Mouse (Mus musculus) embryonic facial prominence, embryonic 10.5 days (tissue): ENCODE data around the gene Alk. TPM values are rescaled to one million over a fixed set of nuclear protein-coding genes. Genes with fewer than 3 reads are reported as not detected.

Experiments
- DNase-seq: peaks from one replicate; pipeline ENCODE4 v3.0.0-alpha.2; 2017; ENCODE audit warnings: low spot score
- H3K27ac ChIP-seq: fragments of 300-500 bp; sonication (generic); replicated peaks from 2 replicates; pipeline ENCODE4 v1.5.1; 2016; ENCODE audit warnings: mild to moderate bottlenecking
- H3K27me3 ChIP-seq: fragments of 300-500 bp; sonication (generic); replicated peaks from 2 replicates; pipeline ENCODE4 v1.6.1; 2016; ENCODE audit warnings: low read depth, mild to moderate bottlenecking; ENCODE audit not compliant: poor library complexity, severe bottlenecking
- H3K36me3 ChIP-seq: fragments of 300-500 bp; sonication (generic); replicated peaks from 2 replicates; pipeline ENCODE4 v1.6.1; 2016; ENCODE audit warnings: mild to moderate bottlenecking, moderate library complexity
- H3K4me1 ChIP-seq: fragments of 300-500 bp; sonication (generic); 2 replicates; pipeline ENCODE4 v1.6.1; 2016
- H3K4me3 ChIP-seq: fragments of 300-500 bp; sonication (generic); 2 replicates; pipeline ENCODE4 v1.5.1; 2016; ENCODE audit warnings: mild to moderate bottlenecking, moderate library complexity
- H3K9me3 ChIP-seq: fragments of 300-500 bp; sonication (generic); 2 replicates; pipeline ENCODE4 v1.6.1; 2016; ENCODE audit warnings: mild to moderate bottlenecking
- WGBS: fragments of 180-500 bp; shearing (Covaris S2); methylation state at CpG from one replicate; pipeline ENCODE4 v1.1.7; 2016; 5-methylcytosine and 5-hydroxymethylcytosine counted together
- polyA plus RNA-seq: library from polyadenylated mRNA; unstranded; fragments of >200 nt; fragmentation: Nextera tagmentation; extraction: Ambion mirVana; gene quantifications from 2 replicates; pipeline ENCODE4 v1.2.1, GENCODE M21; 2016

The Alk gene
- polyA plus RNA-seq, 1 experiment from 2014 or later, result 0.40 TPM

- peaks cover 8% of the 10 kb centered on the region for H3K4me1 ChIP-seq
- no peak overlapping the region for H3K4me3 ChIP-seq
- H3K27me3 ChIP-seq, result no peaks in the 10 kb centered on the region
- WGBS, result 70% methylated on average over 3 of the region's 3 CpGs
- DNase-seq, result no peak
- no peak overlapping the region for H3K27ac ChIP-seq
- no peaks in the 10 kb centered on the region for H3K36me3 ChIP-seq
- no peaks in the 10 kb centered on the region for H3K9me3 ChIP-seq
These were observed 691.2 kb downstream of the Alk start for GRCm38 (mm10) chr17:71913188-71913587.

GRCm38 (mm10) chr17:71909107-71909506, 695.3 kb downstream of the Alk start:
- Histone ChIP-seq H3K27me3 (no peaks in the 10 kb centered on the region), H3K4me3 (no peak overlapping the region), H3K27ac (no peak overlapping the region), H3K9me3 (no peaks in the 10 kb centered on the region), H3K4me1 (no peaks in the 10 kb centered on the region), H3K36me3 (no peaks in the 10 kb centered on the region)
- DNase-seq, result peak; percentile 14
- 55% methylated on average over 3 of the region's 3 CpGs for WGBS

- Histone ChIP-seq H3K27me3 (no peaks in the 10 kb centered on the region), H3K36me3 (no peaks in the 10 kb centered on the region), H3K9me3 (no peaks in the 10 kb centered on the region), H3K4me3 (no peak overlapping the region), H3K27ac (no peak overlapping the region), H3K4me1 (no peaks in the 10 kb centered on the region)
- WGBS, result 91% methylated on average over 6 of the region's 6 CpGs
- DNase-seq, result no peak
These were observed 723.1 kb downstream of the Alk start for GRCm38 (mm10) chr17:71881369-71881768.

GRCm38 (mm10) chr17:71875492-71875891, 728.9 kb downstream of the Alk start:
- Histone ChIP-seq H3K36me3 (no peaks in the 10 kb centered on the region), H3K4me3 (no peak overlapping the region), H3K27ac (no peak overlapping the region), H3K4me1 (no peaks in the 10 kb centered on the region), H3K9me3 (no peaks in the 10 kb centered on the region), H3K27me3 (peaks cover 2% of the 10 kb centered on the region)
- WGBS, result 81% methylated on average over 7 of the region's 7 CpGs
- DNase-seq, result no peak

DNA sequence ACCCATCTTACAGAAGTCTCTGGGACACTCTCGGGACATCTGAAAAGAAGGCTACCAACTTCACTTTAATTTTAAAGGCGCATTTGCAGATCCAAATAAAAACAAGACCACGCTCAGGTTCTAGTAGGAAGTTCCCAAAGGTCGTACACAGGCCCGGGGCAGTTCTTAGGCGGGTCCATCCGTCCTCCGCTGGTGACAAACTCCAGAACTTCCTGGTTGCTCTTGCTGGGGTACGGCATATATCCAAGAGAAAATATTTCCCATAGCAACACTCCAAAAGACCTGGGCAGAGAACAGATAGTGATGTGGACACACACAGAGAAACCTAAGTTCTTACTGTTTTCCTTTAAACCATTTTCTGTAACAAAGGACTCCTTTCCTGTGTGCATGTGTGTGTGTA, 729.6 kb downstream of the Alk start:
- no peak overlapping the region for H3K4me3 ChIP-seq
- no peak overlapping the region for H3K27ac ChIP-seq
- no peak for DNase-seq
- H3K4me1 ChIP-seq, result peaks cover 1% of the 10 kb centered on the region; the same call in 1 of the 2 replicates
- H3K27me3 ChIP-seq, result peaks cover 9% of the 10 kb centered on the region
- H3K36me3 ChIP-seq, result no peaks in the 10 kb centered on the region
- 84% methylated on average over 9 of the region's 9 CpGs for WGBS
- H3K9me3 ChIP-seq, result no peaks in the 10 kb centered on the region

DNA sequence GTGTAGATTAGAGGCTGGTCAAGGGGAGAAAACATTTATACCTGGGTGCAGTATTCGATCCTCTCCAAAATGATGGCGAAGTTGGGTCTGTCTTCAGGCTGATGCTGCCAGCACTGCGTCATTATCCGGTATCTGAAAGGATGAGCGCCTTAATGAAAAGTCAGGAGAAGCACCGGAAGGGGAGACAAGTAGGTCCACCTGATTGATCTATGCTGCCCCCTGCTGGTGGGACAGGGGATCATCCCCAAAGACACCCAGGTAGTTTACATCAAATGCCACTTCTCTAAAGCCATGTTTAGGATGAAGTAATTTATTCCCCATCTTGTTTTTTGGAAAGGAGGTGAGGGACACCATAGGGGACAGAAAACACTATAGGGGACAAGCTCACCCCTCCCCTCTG, 730.4 kb downstream of the Alk start:
- H3K36me3 ChIP-seq, result no peaks in the 10 kb centered on the region
- H3K4me1 ChIP-seq, result peaks cover 9% of the 10 kb centered on the region; the same call in 1 of the 2 replicates
- peak; percentile 68 for DNase-seq
- no peaks in the 10 kb centered on the region for H3K9me3 ChIP-seq
- no peak overlapping the region for H3K4me3 ChIP-seq
- peaks cover 11% of the 10 kb centered on the region for H3K27me3 ChIP-seq
- no peak overlapping the region for H3K27ac ChIP-seq
- WGBS, result 46% methylated on average over 6 of the region's 6 CpGs

DNA sequence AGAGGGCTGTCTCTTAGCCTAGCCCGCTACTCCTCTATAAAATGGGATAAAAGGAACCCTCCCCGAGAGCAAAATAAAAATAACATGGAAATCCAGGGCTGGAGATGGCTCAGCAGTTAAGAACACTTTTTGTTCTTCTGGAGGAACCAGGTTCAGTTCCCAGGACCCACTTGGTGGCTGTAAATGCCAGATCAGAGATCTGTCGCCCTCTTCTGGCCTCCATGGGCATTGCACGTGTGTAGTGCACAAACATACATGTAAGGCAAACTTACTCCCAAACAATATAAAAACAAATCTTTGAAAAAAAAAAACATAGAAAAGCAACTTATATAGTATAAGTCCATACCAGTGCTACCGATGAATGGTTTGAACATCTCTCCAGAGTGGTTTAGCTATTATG, 731.5 kb downstream of the Alk start:
- no peaks in the 10 kb centered on the region for H3K9me3 ChIP-seq
- H3K27me3 ChIP-seq, result peaks cover 20% of the 10 kb centered on the region
- DNase-seq, result peak; percentile 38
- WGBS, result 65% methylated on average over 5 of the region's 5 CpGs
- H3K36me3 ChIP-seq, result no peaks in the 10 kb centered on the region
- H3K4me1 ChIP-seq, result peaks cover 10% of the 10 kb centered on the region; the same call in 1 of the 2 replicates
- H3K27ac ChIP-seq, result no peak overlapping the region
- H3K4me3 ChIP-seq, result no peak overlapping the region

DNA sequence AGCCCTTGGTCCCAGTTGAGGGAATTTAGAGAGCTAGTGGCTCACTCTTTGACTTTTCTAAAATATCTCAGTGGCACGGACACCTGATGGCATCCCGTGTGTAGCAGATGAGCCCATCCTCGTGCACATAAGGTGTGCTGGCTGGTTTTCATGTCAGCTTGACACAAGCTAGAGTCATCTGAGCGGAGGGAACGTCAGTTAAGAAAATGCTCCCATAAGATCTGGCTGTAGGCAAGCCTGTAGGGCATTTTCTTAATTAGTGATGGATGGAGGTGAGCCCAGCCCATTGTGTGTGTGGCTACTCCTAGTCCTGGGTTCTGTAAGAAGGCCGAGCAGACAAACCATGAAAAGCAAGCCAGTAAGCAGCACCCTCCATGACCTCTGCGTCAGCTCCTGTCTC, 732.4 kb downstream of the Alk start:
- 81% methylated on average over 7 of the region's 7 CpGs for WGBS
- H3K36me3 ChIP-seq, result no peaks in the 10 kb centered on the region
- peaks cover 20% of the 10 kb centered on the region for H3K27me3 ChIP-seq
- H3K4me1 ChIP-seq, result peaks cover 10% of the 10 kb centered on the region; the same call in 1 of the 2 replicates
- no peak overlapping the region for H3K4me3 ChIP-seq
- no peak overlapping the region for H3K27ac ChIP-seq
- H3K9me3 ChIP-seq, result no peaks in the 10 kb centered on the region
- DNase-seq, result no peak

DNA sequence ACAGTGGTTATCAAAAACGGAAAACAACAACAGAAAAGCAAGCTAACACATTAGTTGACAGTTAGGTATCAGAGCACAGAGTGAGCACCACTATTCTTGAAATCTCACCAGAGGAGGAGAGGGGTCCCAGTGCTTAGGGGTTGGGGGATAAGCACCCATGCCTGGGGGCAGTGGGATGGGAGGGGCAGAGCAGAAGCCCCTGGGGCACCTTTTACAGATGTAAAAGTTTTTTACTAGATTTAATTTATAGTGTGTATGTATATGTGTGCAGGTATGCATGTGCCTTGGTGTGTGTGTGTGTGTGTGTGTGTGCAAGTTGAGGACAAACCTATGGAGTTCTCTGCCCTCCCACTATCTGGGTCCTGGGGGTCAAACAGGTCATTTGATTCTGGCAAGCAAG, 733.8 kb downstream of the Alk start:
- DNase-seq, result no peak

GRCm38 (mm10) chr17:71870232-71870621, 734.2 kb downstream of the Alk start:
- H3K27ac ChIP-seq, result 0 out of 2 replicates have a peak overlapping the region, but pooled peaks have one; percentile 92
- DNase-seq, result no peak
- H3K27me3 ChIP-seq, result peaks cover 20% of the 10 kb centered on the region
- H3K9me3 ChIP-seq, result no peaks in the 10 kb centered on the region
- 86% methylated on average over 8 of the region's 8 CpGs for WGBS
- H3K4me3 ChIP-seq, result no peak overlapping the region; the same call in 1 of the 2 replicates
- H3K4me1 ChIP-seq, result peaks cover 10% of the 10 kb centered on the region; the same call in 1 of the 2 replicates
- H3K36me3 ChIP-seq, result no peaks in the 10 kb centered on the region

More for the DNA sequence above, 733.8 kb downstream of the Alk start:
- H3K4me3 ChIP-seq, result no peak overlapping the region
- H3K4me1 ChIP-seq, result peaks cover 10% of the 10 kb centered on the region; the same call in 1 of the 2 replicates
- peaks cover 20% of the 10 kb centered on the region for H3K27me3 ChIP-seq
- no peak overlapping the region for H3K27ac ChIP-seq
- no peaks in the 10 kb centered on the region for H3K36me3 ChIP-seq
- 80% methylated on average over 1 of the region's 1 CpGs for WGBS
- no peaks in the 10 kb centered on the region for H3K9me3 ChIP-seq

DNA sequence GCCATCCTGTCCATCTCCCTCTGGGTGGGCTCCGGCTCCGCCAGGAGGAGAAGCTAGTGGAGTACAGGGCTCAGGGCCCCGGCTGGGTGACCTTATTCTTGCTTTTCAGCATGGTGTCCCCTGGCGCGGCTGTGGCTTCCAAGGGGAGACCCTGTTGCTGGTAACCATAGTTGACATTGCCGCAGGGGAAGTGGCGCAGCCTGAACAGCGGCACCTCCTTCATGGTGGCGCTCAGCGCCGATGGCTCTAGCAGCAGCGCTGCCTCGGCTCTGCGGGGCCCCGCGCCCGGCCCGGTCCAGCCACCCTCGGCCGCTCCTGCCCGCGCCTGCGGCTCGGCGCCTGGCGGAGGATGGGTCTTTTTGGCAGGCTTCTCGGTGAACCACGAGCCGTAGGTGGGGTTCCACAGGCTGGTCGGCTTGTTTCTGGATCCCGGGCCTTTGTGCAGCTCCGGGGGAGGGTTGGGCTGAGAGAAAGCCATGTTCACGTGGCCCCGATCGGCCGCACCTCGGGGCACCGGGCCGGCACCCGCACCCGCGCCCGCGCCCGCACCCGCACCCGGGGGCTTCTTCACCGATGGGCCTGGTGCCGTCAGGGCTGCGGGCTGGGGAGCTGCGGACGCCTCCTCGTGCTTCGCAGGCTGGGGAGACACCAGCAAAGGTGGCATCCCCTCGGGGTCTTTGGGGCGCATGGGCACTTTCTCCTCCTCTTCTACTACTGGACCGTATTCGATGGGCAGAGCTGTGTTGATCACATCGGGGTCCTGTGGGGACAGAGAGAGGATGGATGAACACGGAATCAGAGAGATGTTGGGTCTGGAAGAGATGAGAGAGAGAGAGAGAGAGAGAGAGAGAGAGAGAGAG, 734.8 kb downstream of the Alk start:
- H3K27ac ChIP-seq, result peak overlapping the region; percentile 92
- peak overlapping the region; percentile 71 for H3K4me3 ChIP-seq
- 5% methylated on average over 60 of the region's 60 CpGs for WGBS
- H3K4me1 ChIP-seq, result peaks cover 10% of the 10 kb centered on the region; the same call in 1 of the 2 replicates
- DNase-seq, result peak; percentile 68
- H3K27me3 ChIP-seq, result peaks cover 20% of the 10 kb centered on the region
- H3K9me3 ChIP-seq, result no peaks in the 10 kb centered on the region
- H3K36me3 ChIP-seq, result no peaks in the 10 kb centered on the region

DNA sequence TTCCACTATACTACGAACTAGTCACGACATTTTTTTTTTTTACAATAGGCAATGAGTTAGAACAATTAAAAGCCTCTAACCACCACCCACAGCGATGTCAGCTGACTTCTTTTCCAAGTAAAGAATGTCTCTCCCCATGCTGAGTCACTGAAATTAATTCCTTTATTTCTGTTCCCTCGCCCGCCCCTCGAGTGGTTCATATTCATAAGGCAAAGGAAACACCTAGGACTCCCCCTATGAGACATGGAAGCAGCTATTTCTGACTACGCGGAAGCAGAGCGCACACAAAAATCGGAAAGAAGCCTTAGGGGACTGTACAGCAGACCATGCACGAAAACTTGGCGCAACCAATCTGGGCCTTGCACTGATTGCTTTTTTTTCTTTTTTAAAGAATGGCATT, 735.6 kb downstream of the Alk start:
- Histone ChIP-seq H3K4me1 (peaks cover 10% of the 10 kb centered on the region; the same call in 1 of the 2 replicates), H3K36me3 (no peaks in the 10 kb centered on the region), H3K27me3 (peaks cover 20% of the 10 kb centered on the region), H3K27ac (no peak overlapping the region), H3K9me3 (no peaks in the 10 kb centered on the region), H3K4me3 (no peak overlapping the region)
- DNase-seq, result no peak
- WGBS, result 83% methylated on average over 12 of the region's 12 CpGs

GRCm38 (mm10) chr17:71867892-71868291, 736.5 kb downstream of the Alk start:
- no peaks in the 10 kb centered on the region for H3K9me3 ChIP-seq
- no peak for DNase-seq
- peaks cover 20% of the 10 kb centered on the region for H3K27me3 ChIP-seq
- H3K4me3 ChIP-seq, result no peak overlapping the region
- H3K36me3 ChIP-seq, result no peaks in the 10 kb centered on the region
- WGBS, result 88% methylated on average over 2 of the region's 2 CpGs
- peaks cover 10% of the 10 kb centered on the region; the same call in 1 of the 2 replicates for H3K4me1 ChIP-seq
- no peak overlapping the region for H3K27ac ChIP-seq
